Mouse (Mus musculus) kidney, embryonic 14.5 days (tissue): ENCODE data around the gene Nrxn2. TPM values are rescaled to one million over a fixed set of nuclear protein-coding genes. Genes with fewer than 3 reads are reported as not detected.

Experiments used
- ATAC-seq: fragments of 200-750 bp; cut with Nextera tagmentation; 2 replicates; pipeline ENCODE4 v1.8.0; 2017; ENCODE audit warnings: moderate number of reproducible peaks, mild to moderate bottlenecking, moderate TSS enrichment, moderate library complexity; ENCODE audit not compliant: low FRiP score, low TSS enrichment
- H3K27ac ChIP-seq: fragments of 300-500 bp; sonication (generic); 2 replicates; pipeline ENCODE4 v1.5.1; 2014; ENCODE audit warnings: low read depth, mild to moderate bottlenecking, low read length, moderate library complexity, mixed read lengths
- H3K27me3 ChIP-seq: fragments of 300-500 bp; sonication (generic); 2 replicates; pipeline ENCODE4 v1.6.1; 2014; ENCODE audit warnings: mild to moderate bottlenecking, low read length; ENCODE audit not compliant: control insufficient read depth, insufficient read depth
- H3K36me3 ChIP-seq: fragments of 300-500 bp; sonication (generic); 2 replicates; pipeline ENCODE4 v1.6.1; 2014; ENCODE audit warnings: low read length, mixed read lengths; ENCODE audit not compliant: control insufficient read depth, insufficient read depth
- H3K4me1 ChIP-seq: fragments of 300-500 bp; sonication (generic); 2 replicates; pipeline ENCODE4 v1.6.1; 2014; ENCODE audit warnings: low read length, mixed read lengths; ENCODE audit not compliant: control insufficient read depth, insufficient read depth
- H3K4me2 ChIP-seq: fragments of 300-500 bp; sonication (generic); replicated peaks from 2 replicates; pipeline ENCODE4 v1.6.1; 2014; ENCODE audit warnings: low read depth, mild to moderate bottlenecking, low read length
- H3K4me3 ChIP-seq: fragments of 300-500 bp; sonication (generic); 2 replicates; pipeline ENCODE4 v1.5.1; 2014; ENCODE audit warnings: mild to moderate bottlenecking, low read length
- H3K9ac ChIP-seq: fragments of 300-500 bp; sonication (generic); 2 replicates; pipeline ENCODE4 v1.6.1; 2014; ENCODE audit warnings: low read depth, mild to moderate bottlenecking, low read length, moderate library complexity
- H3K9me3 ChIP-seq: fragments of 300-500 bp; sonication (generic); 2 replicates; pipeline ENCODE4 v1.6.1; 2016; ENCODE audit warnings: low read length; ENCODE audit not compliant: control insufficient read depth
- WGBS: fragments of 180-500 bp; shearing (Covaris S2); extraction: QIAGEN DNeasy Blood & Tissue Kit; methylation state at CpG from one replicate; pipeline ENCODE4 v1.1.7; 2014; 5-methylcytosine and 5-hydroxymethylcytosine counted together
- polyA plus RNA-seq: library from polyadenylated mRNA; unstranded; fragments of >200 nt; fragmentation: Nextera tagmentation; extraction: Ambion mirVana; gene quantifications from 2 replicates; pipeline ENCODE4 v1.2.1, GENCODE M21; 2014

The Nrxn2 gene
- polyA plus RNA-seq, 1 experiment from 2014 or later, result 5.4 TPM

- Histone ChIP-seq H3K4me1 (no peaks in the 10 kb centered on the region), H3K27me3 (no peaks in the 10 kb centered on the region), H3K9me3 (no peaks in the 10 kb centered on the region), H3K4me3 (no peak overlapping the region), H3K4me2 (no peak overlapping the region), H3K27ac (no peak overlapping the region), H3K36me3 (peaks cover 76% of the 10 kb centered on the region), H3K9ac (no peak overlapping the region)
- 78% methylated on average over 11 of the region's 11 CpGs for WGBS
- no peak for ATAC-seq
Measured at GRCm38 (mm10) chr19:6377327-6378040, 41.0 kb upstream of the Nrxn2 start.

GRCm38 (mm10) chr19:6380411-6381166 is 37.9 kb upstream of the Nrxn2 start:
- no peaks in the 10 kb centered on the region for H3K27me3 ChIP-seq
- H3K36me3 ChIP-seq, result peaks cover 44% of the 10 kb centered on the region
- H3K27ac ChIP-seq, result no peak overlapping the region
- H3K4me1 ChIP-seq, result peaks cover 21% of the 10 kb centered on the region
- H3K4me3 ChIP-seq, result no peak overlapping the region
- 90% methylated on average over 9 of the region's 9 CpGs for WGBS
- H3K4me2 ChIP-seq, result no peak overlapping the region
- ATAC-seq, result no peak
- no peaks in the 10 kb centered on the region for H3K9me3 ChIP-seq
- no peak overlapping the region for H3K9ac ChIP-seq

GRCm38 (mm10) chr19:6381238-6381637 is 37.3 kb upstream of the Nrxn2 start:
- no peak overlapping the region for H3K4me2 ChIP-seq
- WGBS, result 99% methylated on average over 5 of the region's 5 CpGs
- no peak overlapping the region for H3K4me3 ChIP-seq
- H3K27me3 ChIP-seq, result no peaks in the 10 kb centered on the region
- no peak overlapping the region for H3K27ac ChIP-seq
- no peak for ATAC-seq
- H3K9me3 ChIP-seq, result no peaks in the 10 kb centered on the region
- peaks cover 23% of the 10 kb centered on the region for H3K4me1 ChIP-seq
- H3K9ac ChIP-seq, result no peak overlapping the region
- H3K36me3 ChIP-seq, result peaks cover 38% of the 10 kb centered on the region

- Histone ChIP-seq H3K36me3 (peaks cover 26% of the 10 kb centered on the region), H3K4me2 (no peak overlapping the region), H3K9ac (no peak overlapping the region), H3K4me3 (no peak overlapping the region), H3K27me3 (no peaks in the 10 kb centered on the region), H3K4me1 (peaks cover 30% of the 10 kb centered on the region), H3K27ac (no peak overlapping the region), H3K9me3 (no peaks in the 10 kb centered on the region)
- 77% methylated on average over 4 of the region's 4 CpGs for WGBS
- no peak for ATAC-seq
Measured at GRCm38 (mm10) chr19:6382323-6382924, 36.1 kb upstream of the Nrxn2 start.

GRCm38 (mm10) chr19:6383470-6383869 is 35.1 kb upstream of the Nrxn2 start:
- Histone ChIP-seq H3K9ac (peak overlapping the region; percentile 20; the same call in 1 of the 2 replicates), H3K36me3 (peaks cover 16% of the 10 kb centered on the region), H3K27ac (peak overlapping the region; percentile 68), H3K27me3 (no peaks in the 10 kb centered on the region), H3K4me3 (no peak overlapping the region), H3K4me1 (peaks cover 32% of the 10 kb centered on the region), H3K9me3 (no peaks in the 10 kb centered on the region), H3K4me2 (no peak overlapping the region)
- peak; percentile 17 for ATAC-seq
- WGBS, result 31% methylated on average over 5 of the region's 5 CpGs

- H3K27me3 ChIP-seq, result no peaks in the 10 kb centered on the region
- H3K4me1 ChIP-seq, result peaks cover 39% of the 10 kb centered on the region
- peak; percentile 69 for ATAC-seq
- H3K9me3 ChIP-seq, result no peaks in the 10 kb centered on the region
- H3K27ac ChIP-seq, result peak within 1 kb of the TSS; percentile 68
- peaks cover 9% of the 10 kb centered on the region; the same call in 1 of the 2 replicates for H3K36me3 ChIP-seq
- no peak within 1 kb of the TSS for H3K4me3 ChIP-seq
- H3K4me2 ChIP-seq, result peak within 1 kb of the TSS; percentile 27; the same call in 1 of the 2 replicates
- 10% methylated on average over 7 of the region's 7 CpGs for WGBS
- peak within 1 kb of the TSS; percentile 32; the same call in 1 of the 2 replicates for H3K9ac ChIP-seq
Measured at GRCm38 (mm10) chr19:6384128-6384527, 34.4 kb upstream of the Nrxn2 start, which contains the start of gene Pygm. Gene Pygm, plus strand, starts transcription at chr19:6384399.

GRCm38 (mm10) chr19:6384954-6385353 is 33.6 kb upstream of the Nrxn2 start:
- H3K9me3 ChIP-seq, result no peaks in the 10 kb centered on the region
- no peak for ATAC-seq
- H3K4me1 ChIP-seq, result peaks cover 46% of the 10 kb centered on the region
- no peak overlapping the region for H3K27ac ChIP-seq
- H3K4me2 ChIP-seq, result peak overlapping the region; percentile 6; the same call in 1 of the 2 replicates
- no peak overlapping the region for H3K9ac ChIP-seq
- WGBS, result 44% methylated on average over 11 of the region's 11 CpGs
- H3K36me3 ChIP-seq, result peaks cover 6% of the 10 kb centered on the region; the same call in 1 of the 2 replicates
- H3K4me3 ChIP-seq, result no peak overlapping the region
- H3K27me3 ChIP-seq, result no peaks in the 10 kb centered on the region

DNA sequence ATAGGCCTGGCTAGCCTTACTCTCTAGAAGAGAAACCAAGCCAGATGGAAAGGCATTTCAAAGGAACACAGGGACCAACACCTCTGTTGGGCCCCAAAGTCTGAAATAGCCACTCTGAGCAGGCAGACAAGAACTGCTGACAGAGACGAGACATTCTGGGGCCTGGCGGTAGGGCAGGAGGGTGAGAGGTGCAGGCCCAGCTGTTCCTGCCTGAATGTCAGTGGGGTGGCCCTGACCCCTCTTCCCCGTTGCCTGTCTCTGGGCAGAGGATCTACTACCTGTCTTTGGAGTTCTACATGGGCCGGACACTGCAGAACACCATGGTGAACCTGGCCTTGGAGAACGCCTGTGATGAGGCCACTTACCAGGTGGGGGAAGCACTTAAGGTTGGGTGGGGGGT is 33.1 kb upstream of the Nrxn2 start:
- Histone ChIP-seq H3K9me3 (no peaks in the 10 kb centered on the region), H3K4me2 (peak overlapping the region; percentile 6; the same call in 1 of the 2 replicates), H3K9ac (no peak overlapping the region), H3K27ac (no peak overlapping the region), H3K36me3 (peaks cover 6% of the 10 kb centered on the region; the same call in 1 of the 2 replicates), H3K4me1 (peaks cover 48% of the 10 kb centered on the region), H3K4me3 (no peak overlapping the region), H3K27me3 (no peaks in the 10 kb centered on the region)
- no peak for ATAC-seq
- 69% methylated on average over 5 of the region's 5 CpGs for WGBS
